Mouse (Mus musculus) inflammation-experienced regulatory T-cells, adult 6 months (primary cell): ENCODE data around the gene Adipor1. TPM values are rescaled to one million over a fixed set of nuclear protein-coding genes. Genes with fewer than 3 reads are reported as not detected.
"Not testable (repeated sequence)": the region's sequence is repeated elsewhere in the genome, so short reads cannot be mapped to it uniquely, and the experiment has no call there.

ENCODE experiments used
- ATAC-seq: one replicate; pipeline ENCODE4 v1.8.0; 2017
- polyA plus RNA-seq, 3 experiments: library from polyadenylated mRNA; unstranded; fragments of 100-300 nt; shearing (Covaris generic); gene quantifications; one replicate each; pipeline ENCODE4 v1.2.1; 2017

The Adipor1 gene
- polyA plus RNA-seq, 3 experiments from 2014 or later, result 25.7 to 45.5 (median 33.0) TPM

DNA sequence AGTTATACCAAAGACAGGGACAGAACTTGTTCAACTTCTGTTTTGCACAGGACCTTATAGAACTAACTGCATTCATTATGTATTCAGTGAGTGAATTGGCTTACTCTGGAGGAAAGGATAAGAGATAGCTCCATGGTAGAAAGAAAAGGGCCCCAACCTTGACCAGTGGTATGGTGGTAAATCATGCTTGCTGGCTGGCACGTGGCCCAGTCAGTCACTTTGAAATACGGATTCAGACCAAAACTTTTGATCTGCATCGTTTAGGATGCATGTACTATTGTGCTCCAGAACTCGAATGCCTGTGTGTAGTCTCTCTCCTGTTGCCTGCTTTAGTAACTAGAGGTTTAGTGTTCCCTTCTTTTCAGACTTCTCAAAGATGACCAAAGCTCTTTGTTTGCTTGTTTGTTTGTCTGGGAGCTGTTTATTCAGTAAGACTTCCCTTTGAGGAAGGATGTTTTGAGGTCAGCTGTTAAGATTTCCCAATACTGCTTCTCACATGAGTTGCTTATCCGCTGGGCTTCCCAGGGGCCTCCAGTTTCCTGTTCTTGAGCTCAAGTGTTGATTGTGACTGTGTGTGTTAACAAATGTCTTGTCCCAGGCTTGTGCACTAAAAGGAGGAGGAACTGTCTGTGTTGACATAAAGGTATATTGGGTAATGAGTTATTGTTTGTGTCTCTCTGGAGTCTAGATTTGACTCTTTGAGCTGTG, 4.7 kb downstream of the Adipor1 start:
- no peak for ATAC-seq

DNA sequence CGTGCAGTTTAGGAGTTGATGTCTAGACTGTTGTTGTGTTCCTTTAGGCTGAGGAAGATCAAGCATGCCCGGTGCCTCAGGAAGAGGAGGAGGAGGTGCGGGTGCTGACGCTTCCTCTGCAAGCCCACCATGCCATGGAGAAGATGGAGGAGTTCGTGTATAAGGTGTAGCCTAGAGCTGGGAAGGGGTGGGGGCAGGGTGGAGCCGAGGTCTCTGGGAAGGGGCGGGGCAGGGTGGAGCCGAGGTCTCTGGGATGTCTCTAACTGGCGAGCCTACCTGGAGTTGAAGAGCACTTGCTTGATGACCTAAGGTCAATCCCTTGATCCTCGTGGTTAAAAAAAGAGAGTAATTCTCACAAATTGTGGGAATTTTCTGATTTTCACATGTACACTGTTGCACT, 8.7 kb downstream of the Adipor1 start:
- ATAC-seq, result no peak

DNA sequence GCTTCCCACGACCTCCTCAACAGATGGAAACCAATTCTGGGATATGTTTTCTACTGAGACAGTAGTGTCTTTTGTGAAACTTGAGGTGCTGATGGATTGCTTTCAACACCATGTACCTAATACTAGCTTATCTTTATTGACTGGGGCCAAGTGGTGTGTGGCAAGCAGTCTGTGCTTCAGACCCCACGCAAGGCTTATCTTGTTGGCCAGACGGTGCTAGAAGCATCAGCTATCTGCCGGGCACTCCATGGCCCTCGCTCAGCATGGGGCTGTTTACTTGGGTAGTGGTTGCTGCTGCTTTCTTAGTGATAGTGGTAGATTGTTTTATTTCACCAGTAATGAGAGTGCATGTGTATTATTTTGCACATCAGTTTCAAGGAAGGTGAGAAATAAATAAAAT, 11.1 kb downstream of the Adipor1 start:
- ATAC-seq, result no peak

DNA sequence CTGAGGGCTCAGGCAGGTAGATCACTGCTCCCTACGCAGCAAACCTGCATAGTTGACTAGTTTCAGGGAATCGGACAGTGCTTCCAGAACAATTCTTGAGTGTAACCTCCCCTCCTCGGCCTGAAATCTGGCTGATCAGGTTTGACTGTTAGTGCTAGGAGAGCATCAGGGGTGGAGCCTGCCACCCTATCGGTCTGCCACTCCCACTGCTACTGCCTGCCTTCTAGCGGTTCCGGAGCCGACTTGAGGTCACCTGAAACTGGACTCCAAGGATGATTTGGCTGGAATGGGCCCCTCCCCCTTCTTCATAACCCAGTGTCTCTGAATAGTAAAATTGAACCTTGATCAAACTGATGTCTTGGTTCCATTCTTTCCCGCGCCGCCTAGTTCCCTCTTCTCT, 17.8 kb downstream of the Adipor1 start:
- ATAC-seq, result no peak

DNA sequence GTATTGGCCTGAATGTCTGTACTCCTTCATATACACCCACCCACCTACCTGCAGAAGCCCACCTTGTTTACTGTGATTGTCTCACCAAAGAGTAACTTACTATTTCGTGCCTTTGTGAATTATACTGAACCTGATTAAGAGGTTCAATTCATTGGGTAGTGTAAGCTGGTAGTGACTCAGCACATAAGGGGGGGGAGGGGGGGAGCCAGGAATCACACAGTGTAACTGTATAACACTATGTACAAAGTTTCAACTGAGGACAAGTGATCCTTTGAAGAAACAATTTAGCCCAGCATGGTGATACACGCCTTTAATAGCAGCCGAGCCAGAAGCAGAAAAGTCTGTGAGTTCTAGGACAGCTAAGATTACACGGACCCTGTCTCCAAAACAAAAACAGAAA, 18.3 kb downstream of the Adipor1 start:
- no peak for ATAC-seq

DNA sequence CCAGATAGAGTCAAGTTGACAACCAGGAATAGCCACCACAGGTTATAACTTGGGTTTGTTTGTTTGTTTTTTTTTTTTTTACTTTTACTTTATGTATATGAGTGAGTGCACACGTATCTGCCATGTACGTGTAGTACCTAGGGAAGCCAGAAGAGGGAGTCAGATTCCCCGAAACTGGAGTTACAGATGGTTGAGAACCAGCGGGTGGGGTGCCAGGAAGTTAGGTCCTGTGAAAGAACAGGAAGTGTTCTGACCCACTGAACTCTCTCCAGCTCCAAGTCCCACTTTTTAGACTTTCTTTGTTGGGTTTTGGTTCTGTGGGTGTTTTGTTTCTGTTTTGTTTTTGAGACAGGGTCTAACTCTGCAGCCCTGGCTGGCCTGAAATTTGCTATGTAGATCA, 20.2 kb downstream of the Adipor1 start:
- ATAC-seq, result no peak

DNA sequence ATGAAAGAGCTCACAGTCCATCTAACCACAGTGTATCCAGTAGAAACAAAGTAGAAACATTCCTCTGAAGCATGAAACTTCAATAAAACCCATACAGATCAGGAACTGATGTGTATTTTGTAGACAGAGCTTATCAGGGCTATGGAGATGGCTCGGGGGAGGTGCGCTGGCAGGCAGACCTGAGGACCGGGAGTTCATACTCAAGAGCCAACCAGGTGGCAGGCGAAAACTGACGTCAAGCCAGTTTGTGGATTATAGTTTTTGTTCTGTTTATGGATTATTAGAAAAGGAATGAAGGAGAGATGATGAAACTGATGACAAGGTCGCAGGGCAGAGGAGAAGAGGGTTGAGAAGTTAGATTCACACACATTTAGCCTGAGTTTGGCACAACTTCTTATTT, 25.3 kb downstream of the Adipor1 start:
- ATAC-seq, result no peak

DNA sequence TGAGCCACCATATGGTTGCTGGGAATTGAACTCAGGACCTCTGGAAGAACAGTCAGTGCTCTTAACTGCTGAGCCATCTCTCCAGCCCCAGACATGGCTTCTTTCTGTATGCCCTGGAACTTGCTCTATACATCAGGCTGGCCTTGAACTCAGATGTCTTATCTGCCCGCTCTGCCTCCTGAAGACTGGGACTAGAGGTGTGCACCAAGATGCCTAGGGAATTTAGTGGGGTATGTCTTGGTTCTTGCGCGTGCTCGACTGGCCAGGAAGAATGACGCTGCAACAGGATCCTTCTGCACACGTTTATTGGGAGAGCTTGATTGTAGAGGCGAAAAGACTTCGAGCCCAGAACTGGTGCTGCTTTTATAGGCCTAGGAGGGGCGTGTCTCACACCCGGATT, 26.6 kb downstream of the Adipor1 start:
- ATAC-seq, result not testable (repeated sequence)

DNA sequence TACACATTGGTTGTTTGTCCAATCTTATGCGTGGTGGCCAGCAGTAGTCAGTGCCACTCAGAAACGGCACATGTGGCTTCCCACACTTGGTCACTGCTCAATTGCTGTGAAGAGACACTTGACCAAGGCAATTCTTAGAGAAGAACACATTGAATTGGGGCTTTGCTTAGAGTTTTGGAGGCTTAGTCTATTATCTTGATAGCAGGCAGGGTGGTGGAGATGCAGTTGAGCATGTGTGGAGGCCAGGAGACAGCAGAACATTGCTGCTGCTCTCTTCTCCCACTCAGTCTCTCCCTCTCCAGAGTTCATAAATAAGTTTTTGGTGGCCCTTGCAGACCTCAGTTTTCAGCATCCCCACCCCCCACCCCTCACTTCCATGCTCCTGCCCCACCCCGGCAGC, 27.2 kb downstream of the Adipor1 start:
- no peak for ATAC-seq

DNA sequence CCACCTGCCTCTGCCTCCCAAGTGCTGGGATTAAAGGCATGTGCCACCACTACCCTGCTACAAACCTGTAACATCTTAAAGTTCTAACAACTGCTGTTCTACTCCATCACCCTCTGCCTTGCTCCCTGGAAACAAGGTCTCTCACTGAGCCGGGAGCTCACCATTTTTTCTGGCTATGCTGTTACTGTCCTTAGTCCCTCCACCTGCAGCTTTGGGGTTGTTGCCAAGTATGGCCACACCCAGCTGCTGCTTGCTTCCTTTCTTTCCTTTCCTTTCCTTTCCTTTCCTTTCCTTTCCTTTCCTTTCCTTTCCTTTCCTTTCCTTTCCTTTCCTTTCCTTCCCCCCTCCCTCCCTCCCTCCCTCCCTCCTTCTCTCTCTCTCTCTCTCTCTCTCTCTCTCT, 28.1 kb downstream of the Adipor1 start:
- not testable (repeated sequence) for ATAC-seq

DNA sequence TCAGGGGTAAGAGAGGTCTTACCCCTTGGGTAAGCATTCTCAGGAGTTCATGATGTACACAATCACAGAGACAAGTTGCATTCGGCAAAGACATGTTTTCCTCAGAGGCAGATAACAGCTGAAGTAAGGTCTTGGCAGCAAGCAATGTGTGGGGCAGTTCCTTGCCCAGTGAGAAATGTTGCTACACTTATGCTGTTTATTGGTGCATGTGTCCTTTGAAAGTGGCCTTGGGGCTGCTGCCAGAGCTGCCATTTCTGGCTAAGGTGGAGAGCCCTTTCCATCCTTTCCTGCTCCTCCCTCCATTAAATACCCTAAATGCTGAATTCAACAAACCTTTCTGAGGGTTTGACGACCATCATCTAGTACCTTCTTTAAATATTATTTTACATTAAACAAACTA, 30.2 kb downstream of the Adipor1 start:
- ATAC-seq, result no peak

DNA sequence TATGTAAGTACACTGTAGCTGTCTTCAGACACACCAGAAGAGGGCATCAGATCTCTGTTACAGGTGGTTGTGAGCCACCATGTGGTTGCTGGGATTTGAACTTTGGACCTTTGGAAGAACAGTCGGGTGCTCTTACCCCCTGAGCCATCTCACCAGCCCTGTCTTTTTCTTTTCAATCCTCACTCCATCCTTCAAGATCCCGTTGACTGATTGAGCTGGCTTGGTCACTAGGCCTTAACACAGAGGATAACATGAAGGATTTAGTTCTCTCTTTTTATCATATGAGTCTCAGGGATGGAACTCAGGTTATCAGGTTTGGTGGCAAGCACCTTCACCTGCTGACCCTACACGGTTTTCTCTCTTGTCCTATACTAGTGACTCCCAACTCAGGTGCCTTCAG, 33.4 kb downstream of the Adipor1 start:
- ATAC-seq, result not testable (repeated sequence)

DNA sequence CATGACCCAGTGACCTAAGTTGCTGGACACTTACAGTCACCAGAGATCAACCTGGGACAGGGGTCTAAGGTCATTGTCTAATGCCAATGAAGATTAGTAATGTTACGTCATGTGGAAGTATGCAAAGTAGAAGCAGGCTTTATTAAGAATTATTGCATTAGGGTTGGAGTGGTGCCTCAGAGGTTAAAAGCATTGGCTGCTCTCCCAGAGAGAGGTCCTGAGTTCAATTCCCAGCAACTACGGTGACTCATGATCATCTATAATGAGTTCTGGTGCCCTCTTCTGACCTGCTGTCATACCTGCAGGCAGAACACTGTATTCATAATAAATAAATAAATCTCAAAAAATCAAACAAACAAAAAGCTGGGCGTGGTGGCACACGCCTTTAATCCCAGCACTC, 35.0 kb downstream of the Adipor1 start:
- no peak for ATAC-seq

DNA sequence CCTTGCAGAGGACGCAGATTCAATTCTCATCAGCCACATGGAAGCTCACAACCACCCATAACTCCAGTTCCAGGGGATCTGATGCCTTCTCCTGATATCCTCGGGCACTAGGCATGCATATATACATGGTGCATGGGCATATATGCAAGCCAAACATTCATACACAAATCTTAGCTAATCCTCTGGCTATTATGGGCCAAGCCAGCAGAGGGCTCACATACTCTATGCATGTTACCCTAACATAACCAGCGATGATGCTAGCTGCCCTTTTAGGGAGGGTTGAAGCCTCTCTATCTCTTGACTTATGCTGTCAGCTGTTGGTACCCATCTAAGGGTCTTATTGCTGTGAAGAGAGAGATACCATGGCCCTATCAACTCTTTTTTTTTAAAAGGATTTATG, 35.8 kb downstream of the Adipor1 start:
- ATAC-seq, result peak; percentile 44

DNA sequence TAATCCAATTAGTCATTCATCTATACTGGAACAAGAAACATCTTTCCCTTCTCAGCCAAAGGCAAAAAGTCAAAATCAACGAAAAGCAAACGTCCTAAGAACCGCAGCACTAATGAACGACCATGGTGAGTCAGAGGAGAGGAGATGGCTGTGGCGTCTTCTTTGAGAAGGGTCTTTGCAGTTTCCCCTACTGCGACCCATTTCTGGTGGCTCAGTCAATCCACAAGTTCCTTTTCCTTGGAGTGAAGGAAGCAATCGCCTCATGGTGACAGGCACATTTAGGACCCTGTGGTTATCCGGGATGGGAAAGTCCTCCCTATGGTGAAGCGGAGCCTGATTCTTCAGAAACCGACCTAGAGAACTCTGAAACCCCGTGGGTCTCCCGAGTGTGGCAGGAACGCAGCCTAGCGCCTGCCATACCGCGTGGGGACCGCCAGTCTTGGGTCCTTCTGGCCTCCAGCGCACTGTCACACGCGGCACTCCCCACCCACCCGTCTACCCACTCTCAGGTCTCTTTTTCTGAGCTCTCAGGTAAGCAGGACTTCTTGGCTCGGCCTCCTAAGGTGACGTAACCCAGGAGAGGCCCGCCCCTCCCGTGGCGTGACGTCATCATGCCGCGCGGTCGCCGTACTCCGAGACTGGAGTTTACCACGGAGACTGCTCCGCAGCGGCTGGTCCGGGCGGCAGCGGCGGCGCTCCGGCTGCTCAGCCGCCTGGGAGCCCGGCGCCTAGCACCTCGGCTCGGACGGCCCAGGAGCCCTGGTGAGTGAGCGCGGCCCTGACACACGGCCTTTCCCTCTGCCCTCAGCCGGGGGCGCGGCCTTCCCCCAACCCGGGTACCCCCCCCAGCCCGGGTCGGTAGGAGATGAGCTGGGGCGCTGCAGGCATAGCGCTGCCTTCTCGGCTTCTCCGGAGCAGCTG, 40.0 kb downstream of the Adipor1 start, which contains the start of gene Klhl12:
Klhl12 (plus strand) TSS at position 628 of the 921 bp plus-strand sequence.
- ATAC-seq, result peak; percentile 84

DNA sequence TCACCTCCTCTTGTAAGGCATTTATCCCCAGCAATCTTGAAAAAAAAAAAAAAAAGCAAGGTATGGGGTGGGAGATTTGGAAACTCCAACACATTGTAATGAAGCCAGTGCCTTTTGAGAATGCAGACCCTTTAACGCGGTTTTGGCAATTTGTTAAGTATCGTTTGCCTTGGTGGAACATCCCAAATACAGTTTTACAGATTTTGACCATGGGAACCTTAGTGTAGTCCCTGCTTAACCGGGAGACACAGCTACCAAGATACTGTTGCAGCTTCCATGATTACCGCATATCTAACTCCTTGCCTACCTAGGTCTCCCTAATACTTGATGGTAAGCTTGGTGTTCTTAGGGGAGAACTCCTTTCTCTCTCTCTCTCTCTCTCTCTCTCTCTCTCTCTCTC, 40.9 kb downstream of the Adipor1 start:
- ATAC-seq, result no peak

DNA sequence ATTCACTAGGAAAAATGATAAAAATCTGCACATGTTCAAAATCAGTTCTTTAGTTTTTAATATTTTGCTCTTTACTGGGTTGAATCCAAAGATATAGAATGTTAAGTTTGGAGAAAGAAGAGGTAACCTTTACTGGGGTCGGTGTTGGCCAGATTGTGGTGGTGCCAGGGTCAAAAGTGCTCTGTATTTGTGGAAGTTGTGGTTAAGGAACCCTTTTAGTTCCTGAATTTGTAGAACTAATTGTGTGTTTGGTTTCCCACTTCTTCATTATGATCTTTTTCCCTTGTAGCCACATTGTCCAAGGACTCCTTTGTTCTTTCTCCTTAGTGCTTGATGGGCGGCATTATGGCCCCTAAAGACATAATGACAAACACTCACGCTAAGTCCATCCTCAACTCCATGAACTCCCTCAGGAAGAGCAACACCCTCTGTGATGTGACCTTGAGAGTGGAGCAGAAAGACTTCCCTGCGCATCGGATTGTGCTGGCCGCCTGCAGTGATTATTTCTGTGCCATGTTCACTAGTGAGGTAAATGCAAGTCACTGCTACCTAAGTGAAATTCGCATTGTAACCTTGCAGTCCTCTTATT, 43.1 kb downstream of the Adipor1 start:
- ATAC-seq, result no peak

DNA sequence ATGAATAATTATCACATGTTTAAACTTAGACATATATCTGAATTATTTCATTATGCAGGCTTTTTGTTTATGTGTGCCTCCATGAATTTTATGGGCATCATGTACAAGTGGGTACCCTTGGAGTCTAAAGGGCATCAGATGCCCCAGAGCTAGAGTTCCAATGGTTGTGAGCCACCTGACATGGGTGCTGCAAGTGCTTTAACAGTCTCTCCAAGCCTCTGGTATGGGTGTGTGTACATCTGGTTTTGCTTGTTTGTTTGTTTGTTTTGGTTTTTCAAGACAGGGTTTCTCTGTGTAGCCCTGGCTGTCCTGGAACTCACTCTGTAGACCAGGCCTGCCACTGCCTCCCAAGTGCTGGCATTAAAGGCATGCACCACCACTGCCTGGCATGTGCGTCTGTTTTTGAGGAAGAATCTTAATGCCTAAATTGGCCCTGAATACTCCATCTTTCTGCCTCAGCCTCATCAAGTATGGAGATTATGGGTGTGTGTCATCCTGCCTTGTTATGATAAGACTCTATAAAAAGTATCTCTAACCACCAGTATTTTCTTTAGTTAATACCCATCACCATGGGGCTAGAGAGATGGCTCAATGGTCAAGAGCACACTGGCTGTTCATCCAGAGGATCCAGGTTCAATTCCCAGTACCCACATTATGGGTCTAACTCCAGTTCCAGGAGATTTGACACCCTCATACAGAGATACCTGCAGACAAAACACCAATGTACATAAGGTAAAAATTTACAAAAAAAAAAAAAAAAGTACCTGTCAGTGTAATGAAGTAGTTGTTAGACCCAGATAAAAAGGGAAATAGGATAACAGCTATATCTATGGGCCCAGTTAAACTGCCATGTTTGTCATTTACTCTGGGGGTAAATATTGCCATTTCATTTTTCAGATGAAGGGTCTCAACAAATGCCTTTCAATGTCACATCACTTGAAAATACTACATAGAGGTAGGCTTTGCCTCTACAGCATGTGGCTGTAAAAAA, 45.4 kb downstream of the Adipor1 start:
- ATAC-seq, result no peak
